Mouse (Mus musculus) thymus, adult 2 months (tissue): ENCODE measurements around the gene Ube2t.

Experiments
- CTCF ChIP-seq: fragments of 200-500 bp; IDR thresholded peaks from 2 replicates; pipeline ENCODE4 v1.5.1; 2012; ENCODE audit warnings: mild to moderate bottlenecking, control low read depth, low read length, moderate library complexity, borderline replicate concordance; ENCODE audit not compliant: control insufficient read depth, poor library complexity, insufficient read depth; ENCODE audit errors: extremely low read depth
- POLR2A ChIP-seq: fragments of 200-500 bp; IDR thresholded peaks from 2 replicates; pipeline ENCODE4 v1.6.1; 2012; ENCODE audit warnings: mild to moderate bottlenecking, low read length, control low read depth, moderate library complexity; ENCODE audit not compliant: control insufficient read depth, poor library complexity, insufficient read depth; ENCODE audit errors: extremely low read depth

DNA sequence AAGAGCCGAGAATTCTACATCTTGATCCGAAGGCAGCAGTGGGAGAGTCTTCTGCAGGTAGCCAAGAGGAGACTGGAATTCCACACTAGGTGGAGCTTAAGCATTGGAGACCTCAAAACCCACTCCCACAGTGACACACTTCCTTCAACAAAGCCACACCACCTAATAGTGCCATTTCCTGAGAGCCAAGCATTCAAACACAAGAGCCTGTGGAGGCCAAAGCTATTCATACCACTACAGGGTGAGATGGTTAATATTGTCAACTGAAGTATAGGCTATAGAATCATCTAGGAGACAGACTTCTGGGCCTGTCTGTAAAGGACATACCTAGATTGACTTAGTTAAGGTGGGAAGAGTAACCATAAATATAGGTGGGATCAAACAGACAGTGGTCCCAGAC lies 3.1 kb downstream of the Ube2t start:
- TF ChIP-seq CTCF (no peak), POLR2A (no peak)
